Comparison of ENCODE assay signal across 11 mouse cellular contexts in genomic region chr19:26814629-26815028, GRCm38 (mm10).
A peak's percentile ranks its signal among the peaks of the same experiment; 100 is the strongest.
DNase-seq lines count a peak whose midpoint lies in the region; ATAC-seq and TF ChIP-seq lines count a peak whose summit lies in the region.
"Had no signal": no experiment of that assay in that cellular context is flagged by ENCODE, and none has a peak within 500 bp of the region (broad histone marks: within the 10 kb centered on the region; RNA-seq: fewer than 3 reads in every experiment).

No protein-coding gene starts in this region.

- no peak for TF ChIP-seq POLR2A in lung, adult 2 months (IDR thresholded peaks at IDR 0.05; ENCODE audit: borderline replicate concordance, extremely low read depth, low read depth, low read length)
- TF ChIP-seq POLR2A in cortical plate, adult 2 months (IDR thresholded peaks at IDR 0.05; ENCODE audit: extremely low read depth, insufficient read depth, low read length) = no peak

- no peak overlapping the region for H3K9ac ChIP-seq in lung, embryonic 14.5 days
- H3K9ac ChIP-seq in neural tube, embryonic 13.5 days = no peak overlapping the region

- no peaks in the 10 kb centered on the region for H3K4me1 ChIP-seq in lung, embryonic 14.5 days (ENCODE audit: insufficient read depth)
- H3K4me1 ChIP-seq in lung, adult 2 months (ENCODE audit: control insufficient read depth, insufficient read depth, low read length) = no peaks in the 10 kb centered on the region
- no peaks in the 10 kb centered on the region for H3K4me1 ChIP-seq in cortical plate, adult 2 months (ENCODE audit: control insufficient read depth, insufficient read depth, low read length)
- H3K4me1 ChIP-seq in neural tube, embryonic 13.5 days (replicated peaks) = 0 out of 2 replicates have a peak, but pooled peaks cover 4% of the 10 kb centered on the region

- no peaks in the 10 kb centered on the region for H3K9me3 ChIP-seq in lung, embryonic 14.5 days (ENCODE audit: low read depth, low read length)
- peaks cover 12% of the 10 kb centered on the region; the same call in 1 of the 2 replicates for H3K9me3 ChIP-seq in neural tube, embryonic 13.5 days

- peak; percentile 40 for TF ChIP-seq CTCF in lung, embryonic 14.5 days (IDR thresholded peaks at IDR 0.05; ENCODE audit: low read depth)
- no peak for TF ChIP-seq CTCF in lung, adult 2 months (IDR thresholded peaks at IDR 0.05; ENCODE audit: insufficient read depth, low read length)
- TF ChIP-seq CTCF in cortical plate, adult 2 months (IDR thresholded peaks at IDR 0.05; ENCODE audit: extremely low read depth, insufficient read depth, low read length) = 0 out of 2 replicates have a peak, but pooled peaks have one; percentile 4

- no peak for ATAC-seq in lung, embryonic 14.5 days (ENCODE audit: insufficient read depth)
- 0 out of 2 replicates have a peak, but pooled peaks have one; percentile 15 for ATAC-seq in neural tube, embryonic 13.5 days (ENCODE audit: low read depth)
- ATAC-seq in megakaryocyte, adult 5-6 weeks (ENCODE audit: poor library complexity, severe bottlenecking) = no peak
- ATAC-seq: forebrain, embryonic 16.5 days; intestine, embryonic 16.5 days had no signal

- no peaks in the 10 kb centered on the region for H3K36me3 ChIP-seq in lung, embryonic 14.5 days (ENCODE audit: insufficient read depth)
- no peaks in the 10 kb centered on the region for H3K36me3 ChIP-seq in neural tube, embryonic 13.5 days

- no peak overlapping the region for H3K4me2 ChIP-seq in lung, embryonic 14.5 days
- H3K4me2 ChIP-seq in neural tube, embryonic 13.5 days = no peak overlapping the region
- H3K4me2 ChIP-seq: liver, embryonic 11.5 days had no signal

- no peak overlapping the region for H3K27ac ChIP-seq in lung, embryonic 14.5 days (ENCODE audit: low read depth)
- no peak overlapping the region for H3K27ac ChIP-seq in cortical plate, adult 2 months (ENCODE audit: insufficient read depth, low read length)
- no peak overlapping the region for H3K27ac ChIP-seq in neural tube, embryonic 13.5 days (replicated peaks)

- peak; percentile 44 for DNase-seq in heart, adult 11 months
- DNase-seq in heart, adult 9 months (ENCODE audit: low spot score in 2 of 2) = no peak
- peak; percentile 36 for DNase-seq in lung, embryonic 14.5 days
- no peak for DNase-seq in lung, adult 2 months
- DNase-seq in right cerebral cortex, adult 2 months (ENCODE audit: low spot score in 2 of 2) = no peak

- H3K4me3 ChIP-seq in lung, embryonic 14.5 days (ENCODE audit: low read depth, low read length) = no peak overlapping the region
- H3K4me3 ChIP-seq in lung, adult 2 months (replicated peaks; ENCODE audit: extremely low read depth, low read depth, low read length) = no peak overlapping the region
- no peak overlapping the region for H3K4me3 ChIP-seq in cortical plate, adult 2 months (ENCODE audit: insufficient read depth, low read length)
- no peak overlapping the region for H3K4me3 ChIP-seq in neural tube, embryonic 13.5 days

- no peaks in the 10 kb centered on the region for H3K27me3 ChIP-seq in lung, embryonic 14.5 days (ENCODE audit: insufficient read depth, low read length)
- H3K27me3 ChIP-seq in neural tube, embryonic 13.5 days = no peaks in the 10 kb centered on the region

- WGBS in lung, embryonic 14.5 days = 44% methylated on average over 4 of the region's 4 CpGs
- WGBS in lung, adult 2 months = 51% methylated on average over 4 of the region's 4 CpGs
- 21% methylated on average over 4 of the region's 4 CpGs for WGBS in neural tube, embryonic 13.5 days

Comparison
In these comparisons a context has a peak if more than half of its experiments do, and no peak if none do; other contexts are left out.
1. DNase-seq: peak in heart, adult 11 months (single experiment) and lung, embryonic 14.5 days (single experiment); none in heart, adult 9 months (0 of 2), lung, adult 2 months (single experiment) and right cerebral cortex, adult 2 months (0 of 2).